Mouse (Mus musculus) heart, embryonic 14.5 days (tissue): ENCODE data around the gene Specc1. TPM values are rescaled to one million over a fixed set of nuclear protein-coding genes. Genes with fewer than 3 reads are reported as not detected.

Experiments
- ATAC-seq: fragments of 200-750 bp; cut with Nextera tagmentation; 2 replicates; pipeline ENCODE4 v1.8.0; 2017; ENCODE audit warnings: low read depth, moderate TSS enrichment; ENCODE audit not compliant: insufficient number of reproducible peaks, insufficient read depth, low FRiP score
- H3K27ac ChIP-seq, 2 experiments: fragments of 200-500 bp in 1 of 2; fragments of 300-500 bp in 1 of 2; sonication (generic) in 1 of 2; replicated peaks in 1 of 2; 2 replicates each; pipeline ENCODE4 v1.5.1; 2012 to 2014; ENCODE audit warnings: low read depth in 2 of 2, low read length in 2 of 2, control low read depth in 1 of 2, mild to moderate bottlenecking in 1 of 2, mixed read lengths in 1 of 2; ENCODE audit not compliant: control insufficient read depth in 1 of 2, insufficient read depth in 1 of 2
- H3K27me3 ChIP-seq: fragments of 300-500 bp; sonication (generic); 2 replicates; pipeline ENCODE4 v1.6.1; 2014; ENCODE audit warnings: mild to moderate bottlenecking, low read length, control low read depth; ENCODE audit not compliant: control insufficient read depth, insufficient read depth
- H3K36me3 ChIP-seq: fragments of 300-500 bp; sonication (generic); 2 replicates; pipeline ENCODE4 v1.6.1; 2014; ENCODE audit warnings: mild to moderate bottlenecking, control low read depth, low read length, mixed read lengths; ENCODE audit not compliant: control insufficient read depth, insufficient read depth
- H3K4me1 ChIP-seq, 2 experiments: fragments of 200-500 bp in 1 of 2; fragments of 300-500 bp in 1 of 2; sonication (generic) in 1 of 2; 2 replicates each; pipeline ENCODE4 v1.6.1; 2012 to 2014; ENCODE audit warnings: low read length in 2 of 2, control low read depth in 1 of 2, mixed read lengths in 1 of 2; ENCODE audit not compliant: control insufficient read depth in 2 of 2, insufficient read depth in 2 of 2
- H3K4me2 ChIP-seq: fragments of 300-500 bp; sonication (generic); 2 replicates; pipeline ENCODE4 v1.6.1; 2014; ENCODE audit warnings: mild to moderate bottlenecking, low read length
- H3K4me3 ChIP-seq, 2 experiments: fragments of 200-500 bp in 1 of 2; fragments of 300-500 bp in 1 of 2; sonication (generic) in 1 of 2; 2 replicates each; pipeline ENCODE4 v1.5.1; 2012 to 2014; ENCODE audit warnings: low read length in 2 of 2, mild to moderate bottlenecking in 2 of 2, control low read depth in 1 of 2, low read depth in 1 of 2, moderate library complexity in 1 of 2; ENCODE audit not compliant: control insufficient read depth in 1 of 2, insufficient read depth in 1 of 2
- H3K9ac ChIP-seq: fragments of 300-500 bp; sonication (generic); 2 replicates; pipeline ENCODE4 v1.6.1; 2014; ENCODE audit warnings: mild to moderate bottlenecking, low read length
- H3K9me3 ChIP-seq: fragments of 300-500 bp; sonication (generic); 2 replicates; pipeline ENCODE4 v1.6.1; 2016; ENCODE audit warnings: low read length, control low read depth; ENCODE audit not compliant: control insufficient read depth
- WGBS: fragments of 180-500 bp; shearing (Covaris S2); extraction: QIAGEN DNeasy Blood & Tissue Kit; methylation state at CpG from one replicate; pipeline ENCODE4 v1.1.7; 2014; 5-methylcytosine and 5-hydroxymethylcytosine counted together
- polyA plus RNA-seq: library from polyadenylated mRNA; unstranded; fragments of >200 nt; fragmentation: Nextera tagmentation; extraction: Ambion mirVana; gene quantifications from 2 replicates; pipeline ENCODE4 v1.2.1, GENCODE M21; 2014

The Specc1 gene
- polyA plus RNA-seq, 1 experiment from 2014 or later: 12.1 TPM

- no peaks in the 10 kb centered on the region for H3K36me3 ChIP-seq
- peak overlapping the region; percentile 63 to 65 for H3K27ac ChIP-seq
These were observed 67.1 kb downstream of the Specc1 start for GRCm38 (mm10) chr11:62023494-62024233.

GRCm38 (mm10) chr11:62024234-62024601 lies 67.7 kb downstream of the Specc1 start:
- ATAC-seq: no peak
- H3K4me2 ChIP-seq: no peak overlapping the region
- 67% methylated on average over 8 of the region's 8 CpGs for WGBS

More at GRCm38 (mm10) chr11:62023494-62024233, 67.1 kb downstream of the Specc1 start:
- no peak overlapping the region for H3K4me3 ChIP-seq
- peaks cover 0 to 14% of the 10 kb centered on the region in 2 experiments; a peak in 2 of 4 replicates for H3K4me1 ChIP-seq
- H3K27me3 ChIP-seq: no peaks in the 10 kb centered on the region
- no peak overlapping the region for H3K4me2 ChIP-seq
- H3K9ac ChIP-seq: no peak overlapping the region
- no peaks in the 10 kb centered on the region for H3K9me3 ChIP-seq
- WGBS: 66% methylated on average over 12 of the region's 12 CpGs
- no peak for ATAC-seq

DNA sequence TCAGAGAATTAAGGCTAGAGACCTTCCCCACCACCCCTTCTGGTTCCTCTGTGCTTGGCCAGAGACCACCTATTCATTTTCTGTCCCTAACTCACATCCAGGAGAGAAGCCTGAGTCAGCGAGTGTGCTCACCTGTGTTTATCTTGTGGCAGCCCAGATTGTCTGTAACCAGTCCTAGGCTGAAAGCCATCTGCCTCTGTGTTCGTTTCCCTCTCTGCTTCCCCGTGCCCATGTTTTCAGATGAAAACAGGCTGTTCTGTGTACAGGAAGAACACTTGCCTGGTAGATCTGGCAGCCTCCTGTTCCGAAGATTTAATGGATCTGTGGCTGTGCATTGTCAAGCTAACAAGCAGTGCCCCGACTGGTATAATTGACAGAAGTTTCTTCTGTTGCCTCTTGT lies 68.4 kb downstream of the Specc1 start:
- H3K9me3 ChIP-seq: no peaks in the 10 kb centered on the region
- H3K36me3 ChIP-seq: no peaks in the 10 kb centered on the region
- no peak overlapping the region for H3K9ac ChIP-seq
- no peak for ATAC-seq
- H3K27me3 ChIP-seq: no peaks in the 10 kb centered on the region
- no peak overlapping the region for H3K4me3 ChIP-seq
- H3K4me1 ChIP-seq: peaks cover 0 to 14% of the 10 kb centered on the region in 2 experiments; a peak in 2 of 4 replicates
- WGBS: 62% methylated on average over 5 of the region's 5 CpGs
- H3K4me2 ChIP-seq: no peak overlapping the region
- H3K27ac ChIP-seq: no peak overlapping the region

More at GRCm38 (mm10) chr11:62024234-62024601, 67.7 kb downstream of the Specc1 start:
- Histone ChIP-seq H3K27me3 (no peaks in the 10 kb centered on the region), H3K27ac (peak overlapping the region; percentile 63 to 65), H3K4me1 (peaks cover 0 to 14% of the 10 kb centered on the region in 2 experiments; a peak in 2 of 4 replicates), H3K9me3 (no peaks in the 10 kb centered on the region), H3K9ac (no peak overlapping the region), H3K4me3 (no peak overlapping the region), H3K36me3 (no peaks in the 10 kb centered on the region)

- 81% methylated on average over 2 of the region's 2 CpGs for WGBS
- H3K27me3 ChIP-seq: no peaks in the 10 kb centered on the region
- no peaks in the 10 kb centered on the region for H3K9me3 ChIP-seq
- no peak overlapping the region for H3K4me2 ChIP-seq
- H3K4me3 ChIP-seq: no peak overlapping the region
- H3K27ac ChIP-seq: no peak overlapping the region
- no peaks in the 10 kb centered on the region for H3K36me3 ChIP-seq
- H3K9ac ChIP-seq: no peak overlapping the region
- ATAC-seq: no peak
- peaks cover 0 to 14% of the 10 kb centered on the region in 2 experiments; a peak in 2 of 4 replicates for H3K4me1 ChIP-seq
These were observed 69.2 kb downstream of the Specc1 start for GRCm38 (mm10) chr11:62025770-62026169.

DNA sequence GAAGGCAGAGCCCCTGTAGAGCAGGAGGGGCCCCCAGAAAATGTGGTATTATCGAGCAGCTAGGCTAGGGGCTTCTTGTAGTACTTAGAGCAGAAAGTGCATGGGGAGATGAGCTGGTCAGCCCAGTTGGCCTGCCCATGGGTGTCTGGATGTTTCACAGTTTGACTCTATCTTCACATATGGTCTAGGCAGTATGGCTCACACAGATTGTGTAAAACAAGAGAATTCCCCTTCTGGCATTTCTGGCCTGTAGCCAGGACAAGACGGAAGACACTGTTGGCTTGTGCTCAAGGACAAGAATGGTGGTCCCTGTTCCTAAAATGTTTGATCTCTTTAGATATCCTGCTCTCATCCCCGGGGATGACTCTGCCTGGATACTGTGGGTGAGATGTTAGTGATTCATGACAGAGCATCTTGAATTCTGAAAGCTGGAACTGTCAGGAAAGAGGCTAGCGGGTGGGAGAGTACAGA lies 69.8 kb downstream of the Specc1 start:
- 63% methylated on average over 4 of the region's 4 CpGs for WGBS
- H3K4me3 ChIP-seq: no peak overlapping the region
- peaks cover 0 to 14% of the 10 kb centered on the region in 2 experiments; a peak in 2 of 4 replicates for H3K4me1 ChIP-seq
- H3K27me3 ChIP-seq: no peaks in the 10 kb centered on the region
- H3K27ac ChIP-seq: no peak overlapping the region
- no peak overlapping the region for H3K4me2 ChIP-seq
- no peak overlapping the region for H3K9ac ChIP-seq
- no peak for ATAC-seq
- no peaks in the 10 kb centered on the region for H3K9me3 ChIP-seq
- H3K36me3 ChIP-seq: no peaks in the 10 kb centered on the region

DNA sequence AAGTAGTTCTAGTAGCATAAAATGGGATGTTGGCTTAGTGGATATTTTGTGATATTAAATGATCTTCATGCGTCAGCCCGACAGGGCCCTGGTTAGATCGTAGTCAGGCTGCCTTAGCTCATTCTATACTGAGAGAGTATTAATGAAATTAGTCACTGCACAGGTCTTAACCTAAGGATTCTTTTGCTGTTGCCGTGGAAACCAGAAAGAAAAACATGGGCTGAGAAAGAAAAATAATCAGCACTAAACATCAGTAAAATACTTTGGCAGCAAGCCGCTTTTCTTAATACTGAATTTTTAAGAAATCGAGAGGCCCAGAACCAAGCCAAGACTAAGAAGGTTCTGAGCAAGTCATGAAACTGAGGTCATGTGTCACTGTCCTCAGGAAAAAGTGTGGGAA lies 70.7 kb downstream of the Specc1 start:
- Histone ChIP-seq H3K27me3 (no peaks in the 10 kb centered on the region), H3K9ac (no peak overlapping the region), H3K27ac (no peak overlapping the region), H3K9me3 (no peaks in the 10 kb centered on the region), H3K4me3 (no peak overlapping the region), H3K4me2 (no peak overlapping the region), H3K4me1 (peaks cover 0 to 14% of the 10 kb centered on the region in 2 experiments; a peak in 2 of 4 replicates), H3K36me3 (no peaks in the 10 kb centered on the region)
- WGBS: 82% methylated on average over 6 of the region's 6 CpGs
- ATAC-seq: no peak

DNA sequence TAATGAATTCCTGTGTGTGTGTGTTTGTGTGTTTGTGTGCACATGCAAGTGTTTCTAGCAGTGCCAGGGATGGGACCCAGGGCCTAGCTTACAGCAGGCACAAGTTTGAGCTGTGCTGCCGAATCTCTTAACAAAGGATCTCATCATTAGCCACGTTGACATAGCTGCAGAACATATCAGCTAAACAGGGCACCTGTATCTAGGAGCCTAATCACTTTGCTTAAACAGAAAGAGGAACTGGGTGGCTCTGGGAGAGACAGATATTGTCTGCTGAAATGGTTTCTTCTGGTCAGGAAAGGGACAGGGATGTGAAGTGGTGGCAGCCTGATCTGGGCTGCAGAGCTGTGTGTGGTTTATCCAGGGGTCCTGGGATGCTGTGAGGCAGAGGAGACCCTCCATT lies 71.1 kb downstream of the Specc1 start:
- peaks cover 0 to 11% of the 10 kb centered on the region in 2 experiments; a peak in 2 of 4 replicates for H3K4me1 ChIP-seq
- H3K27ac ChIP-seq: no peak overlapping the region
- no peak overlapping the region for H3K4me2 ChIP-seq
- no peak overlapping the region for H3K4me3 ChIP-seq
- H3K27me3 ChIP-seq: no peaks in the 10 kb centered on the region
- H3K9me3 ChIP-seq: no peaks in the 10 kb centered on the region
- ATAC-seq: no peak
- H3K9ac ChIP-seq: no peak overlapping the region
- H3K36me3 ChIP-seq: no peaks in the 10 kb centered on the region
- whole genome bisulfite sequencing: 52% methylated on average over 2 of the region's 2 CpGs
